Mouse (Mus musculus): ENCODE measurements around the gene Mt3. TPM values are rescaled to one million over a fixed set of nuclear protein-coding genes. Genes with fewer than 3 reads are reported as not detected.
"Not testable (repeated sequence)": the region's sequence is repeated elsewhere in the genome, so short reads cannot be mapped to it uniquely, and the experiment has no call there.

Gene Mt3
- polyA plus RNA-seq (2017; shearing (Covaris generic)): 1 to 10 TPM in 1 of 3 experiments, not detected in 2; 5.9 TPM

GRCm38 (mm10) chr8:94152513-94153300 is at the start of gene Mt3:
TSS of gene Mt3 (plus strand) at chr8:94152607.
- ATAC-seq: no peak

- ATAC-seq: no peak
Measured at GRCm38 (mm10) chr8:94104146-94104545, 48.3 kb upstream of the Mt3 start.

GRCm38 (mm10) chr8:94107871-94108270 is 44.5 kb upstream of the Mt3 start:
- ATAC-seq: no peak

GRCm38 (mm10) chr8:94109396-94109795 is 43.0 kb upstream of the Mt3 start:
- no peak for ATAC-seq

GRCm38 (mm10) chr8:94109835-94110234 is 42.6 kb upstream of the Mt3 start:
- ATAC-seq: no peak

- ATAC-seq: no peak
Measured at GRCm38 (mm10) chr8:94110526-94111177, 41.8 kb upstream of the Mt3 start.

GRCm38 (mm10) chr8:94113435-94113834 is 39.0 kb upstream of the Mt3 start:
- no peak for ATAC-seq

GRCm38 (mm10) chr8:94113972-94114371 is 38.4 kb upstream of the Mt3 start:
- ATAC-seq: no peak

- no peak for ATAC-seq
Measured at GRCm38 (mm10) chr8:94118776-94119430, 33.5 kb upstream of the Mt3 start.

- no peak for ATAC-seq
Measured at GRCm38 (mm10) chr8:94121625-94122024, 30.8 kb upstream of the Mt3 start.

GRCm38 (mm10) chr8:94122711-94123468 is 29.5 kb upstream of the Mt3 start:
- ATAC-seq: no peak

GRCm38 (mm10) chr8:94127711-94128110 is 24.7 kb upstream of the Mt3 start:
- no peak for ATAC-seq

GRCm38 (mm10) chr8:94129133-94129789 is 23.1 kb upstream of the Mt3 start:
- ATAC-seq: no peak

GRCm38 (mm10) chr8:94130126-94130525 is 22.3 kb upstream of the Mt3 start:
- ATAC-seq: no peak

- no peak for ATAC-seq
Measured at GRCm38 (mm10) chr8:94132096-94132495, 20.3 kb upstream of the Mt3 start.

- ATAC-seq: not testable (repeated sequence)
Measured at GRCm38 (mm10) chr8:94134601-94135000, 17.8 kb upstream of the Mt3 start.

GRCm38 (mm10) chr8:94135556-94135955 is 16.9 kb upstream of the Mt3 start:
- ATAC-seq: no peak

GRCm38 (mm10) chr8:94136192-94136591 is 16.2 kb upstream of the Mt3 start:
- no peak for ATAC-seq

GRCm38 (mm10) chr8:94136933-94137332 is 15.5 kb upstream of the Mt3 start, which contains the start of gene Mt4:
TSS of gene Mt4 (plus strand) at chr8:94137197.
- no peak for ATAC-seq

GRCm38 (mm10) chr8:94140266-94140795 is 12.1 kb upstream of the Mt3 start:
- no peak for ATAC-seq

GRCm38 (mm10) chr8:94148236-94148635 is 4.2 kb upstream of the Mt3 start:
- no peak for ATAC-seq

GRCm38 (mm10) chr8:94150925-94151324 is 1.5 kb upstream of the Mt3 start:
- ATAC-seq: no peak

Data from inflammation-experienced regulatory T-cells, adult 6 months (primary cell).